Mouse (Mus musculus): ENCODE results near the gene Clk3. TPM values are rescaled to one million over a fixed set of nuclear protein-coding genes. Genes with fewer than 3 reads are reported as not detected.

The Clk3 gene
- polyA plus RNA-seq, 1 experiment from 2014 or later: 26.7 TPM

GRCm38 (mm10) chr9:57760416-57761146, 5.1 kb downstream of the Clk3 start:
- Histone ChIP-seq H3K36me3 (ENCODE audit: control insufficient read depth, insufficient read depth) (peaks cover 57% of the 10 kb centered on the region), H3K9ac (ENCODE audit: low read depth, low read length) (no peak overlapping the region), H3K4me2 (replicated peaks; ENCODE audit: low read depth) (no peak overlapping the region), H3K27me3 (replicated peaks; ENCODE audit: control insufficient read depth, insufficient read depth, low read length) (no peaks in the 10 kb centered on the region), H3K4me3 (ENCODE audit: low read depth, low read length) (no peak overlapping the region), H3K9me3 (ENCODE audit: control insufficient read depth) (no peaks in the 10 kb centered on the region), H3K27ac (ENCODE audit: low read depth, low read length) (no peak overlapping the region), H3K4me1 (replicated peaks; ENCODE audit: control insufficient read depth, insufficient read depth, low read length) (peaks cover 11% of the 10 kb centered on the region; the same call in 1 of the 2 replicates)
- no peak for TF ChIP-seq CTCF (IDR thresholded peaks at IDR 0.05; ENCODE audit: low read depth)
- WGBS: 93% methylated on average over 24 of the region's 24 CpGs
- no peak for ATAC-seq

GRCm38 (mm10) chr9:57759289-57759688, 6.4 kb downstream of the Clk3 start:
- Histone ChIP-seq H3K9me3 (ENCODE audit: control insufficient read depth) (no peaks in the 10 kb centered on the region), H3K9ac (ENCODE audit: low read depth, low read length) (no peak overlapping the region), H3K36me3 (ENCODE audit: control insufficient read depth, insufficient read depth) (peaks cover 70% of the 10 kb centered on the region), H3K4me1 (replicated peaks; ENCODE audit: control insufficient read depth, insufficient read depth, low read length) (peaks cover 11% of the 10 kb centered on the region; the same call in 1 of the 2 replicates), H3K4me3 (ENCODE audit: low read depth, low read length) (no peak overlapping the region), H3K27me3 (replicated peaks; ENCODE audit: control insufficient read depth, insufficient read depth, low read length) (no peaks in the 10 kb centered on the region), H3K27ac (ENCODE audit: low read depth, low read length) (0 out of 2 replicates have a peak overlapping the region, but pooled peaks have one; percentile 21), H3K4me2 (replicated peaks; ENCODE audit: low read depth) (no peak overlapping the region)
- 17% methylated on average over 6 of the region's 6 CpGs for WGBS
- peak; percentile 96 for TF ChIP-seq CTCF (IDR thresholded peaks at IDR 0.05; ENCODE audit: low read depth)
- no peak; the same call in 1 of the 2 replicates for ATAC-seq

- no peak overlapping the region for H3K27ac ChIP-seq (ENCODE audit: low read depth, low read length)
- TF ChIP-seq CTCF (IDR thresholded peaks at IDR 0.05; ENCODE audit: low read depth): no peak
- 93% methylated on average over 22 of the region's 22 CpGs for WGBS
- H3K4me1 ChIP-seq (replicated peaks; ENCODE audit: control insufficient read depth, insufficient read depth, low read length): peaks cover 8% of the 10 kb centered on the region; the same call in 1 of the 2 replicates
- H3K36me3 ChIP-seq (ENCODE audit: control insufficient read depth, insufficient read depth): peaks cover 78% of the 10 kb centered on the region
- H3K4me3 ChIP-seq (ENCODE audit: low read depth, low read length): no peak overlapping the region
- no peak overlapping the region for H3K4me2 ChIP-seq (replicated peaks; ENCODE audit: low read depth)
- no peak for ATAC-seq
- H3K9me3 ChIP-seq (ENCODE audit: control insufficient read depth): no peaks in the 10 kb centered on the region
- H3K9ac ChIP-seq (ENCODE audit: low read depth, low read length): no peak overlapping the region
- H3K27me3 ChIP-seq (replicated peaks; ENCODE audit: control insufficient read depth, insufficient read depth, low read length): no peaks in the 10 kb centered on the region
Observed at GRCm38 (mm10) chr9:57758528-57758927, 7.1 kb downstream of the Clk3 start.

GRCm38 (mm10) chr9:57757578-57757977, 8.1 kb downstream of the Clk3 start:
- WGBS: 60% methylated on average over 3 of the region's 3 CpGs
- Histone ChIP-seq H3K27me3 (replicated peaks; ENCODE audit: control insufficient read depth, insufficient read depth, low read length) (no peaks in the 10 kb centered on the region), H3K4me2 (replicated peaks; ENCODE audit: low read depth) (no peak overlapping the region), H3K9ac (ENCODE audit: low read depth, low read length) (no peak overlapping the region), H3K4me3 (ENCODE audit: low read depth, low read length) (no peak overlapping the region), H3K4me1 (replicated peaks; ENCODE audit: control insufficient read depth, insufficient read depth, low read length) (no peaks in the 10 kb centered on the region; the same call in 1 of the 2 replicates), H3K36me3 (ENCODE audit: control insufficient read depth, insufficient read depth) (peaks cover 87% of the 10 kb centered on the region), H3K9me3 (ENCODE audit: control insufficient read depth) (no peaks in the 10 kb centered on the region), H3K27ac (ENCODE audit: low read depth, low read length) (no peak overlapping the region)
- TF ChIP-seq CTCF (IDR thresholded peaks at IDR 0.05; ENCODE audit: low read depth): no peak
- ATAC-seq: no peak

DNA sequence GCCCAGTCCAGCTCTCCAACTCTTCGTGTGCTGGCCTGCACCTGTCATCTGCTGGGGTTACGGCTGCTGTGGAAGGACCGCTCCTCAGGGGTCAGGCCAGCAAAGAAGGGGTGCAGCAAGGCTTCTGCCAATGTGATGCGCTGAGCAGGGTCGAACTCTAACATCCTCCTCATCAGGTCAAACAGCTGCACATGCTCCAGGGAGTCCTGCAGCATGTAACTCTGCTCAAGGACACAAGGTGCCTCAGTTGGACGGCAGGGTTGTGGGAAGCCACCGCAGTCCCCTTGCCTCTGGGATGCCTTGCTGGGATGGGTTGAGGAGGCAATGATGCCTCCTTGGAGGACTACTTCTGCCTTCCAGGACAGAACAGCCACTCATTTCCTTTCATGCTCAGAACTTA, 14.8 kb downstream of the Clk3 start:
- 83% methylated on average over 7 of the region's 7 CpGs for WGBS
- H3K4me1 ChIP-seq (replicated peaks; ENCODE audit: control insufficient read depth, insufficient read depth, low read length): no peaks in the 10 kb centered on the region
- no peak overlapping the region for H3K27ac ChIP-seq (ENCODE audit: low read depth, low read length)
- TF ChIP-seq CTCF (IDR thresholded peaks at IDR 0.05; ENCODE audit: low read depth): no peak
- H3K27me3 ChIP-seq (replicated peaks; ENCODE audit: control insufficient read depth, insufficient read depth, low read length): no peaks in the 10 kb centered on the region
- H3K4me3 ChIP-seq (ENCODE audit: low read depth, low read length): no peak overlapping the region
- ATAC-seq: no peak
- no peaks in the 10 kb centered on the region for H3K9me3 ChIP-seq (ENCODE audit: control insufficient read depth)
- no peak overlapping the region for H3K9ac ChIP-seq (ENCODE audit: low read depth, low read length)
- H3K4me2 ChIP-seq (replicated peaks; ENCODE audit: low read depth): no peak overlapping the region
- peaks cover 97% of the 10 kb centered on the region for H3K36me3 ChIP-seq (ENCODE audit: control insufficient read depth, insufficient read depth)

- Histone ChIP-seq H3K27me3 (replicated peaks; ENCODE audit: control insufficient read depth, insufficient read depth, low read length) (no peaks in the 10 kb centered on the region), H3K4me2 (replicated peaks; ENCODE audit: low read depth) (no peak overlapping the region), H3K4me3 (ENCODE audit: low read depth, low read length) (no peak overlapping the region), H3K9me3 (ENCODE audit: control insufficient read depth) (no peaks in the 10 kb centered on the region), H3K9ac (ENCODE audit: low read depth, low read length) (no peak overlapping the region), H3K4me1 (replicated peaks; ENCODE audit: control insufficient read depth, insufficient read depth, low read length) (no peaks in the 10 kb centered on the region), H3K27ac (ENCODE audit: low read depth, low read length) (peak overlapping the region; percentile 46; the same call in 1 of the 2 replicates), H3K36me3 (ENCODE audit: control insufficient read depth, insufficient read depth) (peaks cover 90% of the 10 kb centered on the region)
- 18% methylated on average over 1 of the region's 1 CpGs for WGBS
- peak; percentile 61 for ATAC-seq
- no peak for TF ChIP-seq CTCF (IDR thresholded peaks at IDR 0.05; ENCODE audit: low read depth)
Observed at GRCm38 (mm10) chr9:57748831-57749230, 16.8 kb downstream of the Clk3 start.
